Mouse (Mus musculus) C2C12 (cell line): ENCODE results near the gene Arl6ip4. TPM values are rescaled to one million over a fixed set of nuclear protein-coding genes. Genes with fewer than 3 reads are reported as not detected.

Source experiments
- H3K27me3 ChIP-seq: one replicate; pipeline ENCODE4 v1.6.1; 2011; ENCODE audit not compliant: control insufficient read depth, insufficient read depth, insufficient read length
- H3K36me3 ChIP-seq: one replicate; pipeline ENCODE4 v1.6.1; 2011; ENCODE audit not compliant: control insufficient read depth, insufficient read depth
- H3K4me3 ChIP-seq: one replicate; pipeline ENCODE4 v1.5.1; 2011; ENCODE audit warnings: mild to moderate bottlenecking, control low read depth; ENCODE audit not compliant: poor library complexity, insufficient read depth, severe bottlenecking
- H3K79me2 ChIP-seq: one replicate; pipeline ENCODE4 v1.6.1; 2011; ENCODE audit not compliant: control insufficient read depth, insufficient read depth
- H3K79me3 ChIP-seq: one replicate; pipeline ENCODE4 v1.6.1; 2011; ENCODE audit warnings: low read depth, control low read depth
- H3ac ChIP-seq: one replicate; pipeline ENCODE3; 2011; ENCODE audit warnings: low read depth; ENCODE audit not compliant: control insufficient read depth, insufficient read length
- CEBPB ChIP-seq: IDR thresholded peaks from one replicate; pipeline ENCODE4 v1.6.1; 2011; ENCODE audit warnings: low read depth, mild to moderate bottlenecking, control low read depth, moderate library complexity
- CTCF ChIP-seq: IDR thresholded peaks from one replicate; pipeline ENCODE4 v1.5.1; 2011; ENCODE audit not compliant: control insufficient read depth, insufficient read depth, insufficient read length
- FOSL1 ChIP-seq: IDR thresholded peaks from one replicate; pipeline ENCODE4 v1.8.0; 2011; ENCODE audit warnings: mild to moderate bottlenecking, low read length; ENCODE audit not compliant: poor library complexity, insufficient read depth, severe bottlenecking
- MAX ChIP-seq: IDR thresholded peaks from one replicate; pipeline ENCODE4 v1.6.1; 2011; ENCODE audit warnings: mild to moderate bottlenecking, control low read depth
- MYOD1 ChIP-seq: IDR thresholded peaks from one replicate; pipeline ENCODE4 v1.6.1; 2011; ENCODE audit warnings: low read depth; ENCODE audit not compliant: control insufficient read depth, insufficient read length
- MYOG ChIP-seq: IDR thresholded peaks from one replicate; pipeline ENCODE4 v1.6.1; 2011; ENCODE audit not compliant: control insufficient read depth, insufficient read length; ENCODE audit errors: extremely low read depth
- USF1 ChIP-seq: IDR thresholded peaks from one replicate; pipeline ENCODE4 v1.6.1; 2011; ENCODE audit warnings: low read depth, mild to moderate bottlenecking, control low read depth, moderate library complexity
- polyA plus RNA-seq: library from polyadenylated mRNA; unstranded; fragments of >200 nt; fragmentation: generic; extraction: Trizol; gene quantifications from one replicate; pipeline ENCODE4 v1.2.1, GENCODE M21; 2012; ENCODE audit warnings: missing spikeins

Gene Arl6ip4
- polyA plus RNA-seq, 1 experiment = 79.6 TPM

DNA sequence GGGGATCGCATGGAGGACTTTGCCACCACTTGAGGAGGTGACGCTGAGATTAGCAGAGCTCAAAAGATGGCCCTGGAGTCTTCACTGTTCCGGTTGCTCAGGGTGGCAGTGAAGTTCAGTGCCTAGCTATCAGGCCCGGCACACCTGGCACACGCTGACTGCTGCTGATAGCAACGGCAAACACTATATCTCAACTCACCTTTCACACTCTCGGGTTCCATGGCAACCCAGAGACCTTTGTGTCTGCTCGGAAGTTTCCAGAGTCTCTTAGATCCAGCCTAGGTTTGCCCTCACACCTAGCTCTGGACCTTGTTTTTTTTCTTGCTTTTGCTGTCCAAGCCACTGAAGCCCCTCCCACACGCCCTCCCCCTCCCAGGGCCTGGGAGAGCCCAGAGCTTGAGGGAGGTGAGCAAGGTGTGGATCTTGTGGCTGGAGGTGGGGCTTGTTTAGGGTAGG lies 23.9 kb upstream of the Arl6ip4 start:
- H3K27me3 ChIP-seq = no peaks in the 10 kb centered on the region
- H3K36me3 ChIP-seq = no peaks in the 10 kb centered on the region
- H3K79me2 ChIP-seq = no peaks in the 10 kb centered on the region
- no peak overlapping the region for H3ac ChIP-seq
- H3K79me3 ChIP-seq = no peaks in the 10 kb centered on the region
- no peak overlapping the region for H3K4me3 ChIP-seq
- TF ChIP-seq MYOD1 = no peak
- TF ChIP-seq CEBPB = no peak
- no peak for TF ChIP-seq MYOG
- TF ChIP-seq CTCF = no peak
- TF ChIP-seq FOSL1 = no peak
- TF ChIP-seq USF1 = no peak
- TF ChIP-seq MAX = no peak

DNA sequence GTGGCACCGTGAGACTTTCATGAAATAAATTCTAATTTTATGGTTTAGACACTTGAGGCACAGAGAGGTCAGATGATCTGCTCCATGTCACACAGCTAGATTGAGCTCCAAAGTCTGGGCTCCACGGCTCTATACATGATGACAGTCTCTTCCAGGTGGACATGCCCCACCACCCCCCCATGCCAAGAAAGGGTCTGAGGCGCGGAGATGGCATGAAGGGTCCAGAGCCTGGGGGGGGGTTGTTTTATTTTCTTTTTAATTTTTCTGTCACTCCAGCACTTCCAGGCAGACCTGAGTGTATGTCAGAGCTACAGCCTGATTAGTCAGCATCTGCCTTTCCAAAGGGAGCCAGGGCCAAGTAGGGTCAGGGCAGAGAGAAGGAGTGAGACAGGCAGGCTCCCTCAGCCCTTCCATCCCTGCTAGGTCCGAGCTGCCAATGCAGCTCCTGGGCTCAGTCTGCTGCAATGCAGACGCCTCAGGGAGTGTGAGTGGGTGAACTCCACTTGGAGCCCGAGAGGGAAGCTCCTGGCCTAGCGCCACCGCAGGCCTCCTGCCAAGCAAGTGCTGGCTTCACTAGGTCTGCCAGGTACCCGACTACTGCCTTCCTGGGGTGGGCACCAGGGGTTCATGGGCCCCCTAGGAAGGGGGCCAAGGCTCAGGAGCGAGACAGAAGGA lies 22.6 kb upstream of the Arl6ip4 start:
- Histone ChIP-seq H3K36me3 (no peaks in the 10 kb centered on the region), H3K27me3 (no peaks in the 10 kb centered on the region), H3K4me3 (no peak overlapping the region), H3ac (no peak overlapping the region), H3K79me3 (no peaks in the 10 kb centered on the region), H3K79me2 (no peaks in the 10 kb centered on the region)
- TF ChIP-seq MYOD1 (no peak), MAX (no peak), CTCF (no peak), CEBPB (no peak)

DNA sequence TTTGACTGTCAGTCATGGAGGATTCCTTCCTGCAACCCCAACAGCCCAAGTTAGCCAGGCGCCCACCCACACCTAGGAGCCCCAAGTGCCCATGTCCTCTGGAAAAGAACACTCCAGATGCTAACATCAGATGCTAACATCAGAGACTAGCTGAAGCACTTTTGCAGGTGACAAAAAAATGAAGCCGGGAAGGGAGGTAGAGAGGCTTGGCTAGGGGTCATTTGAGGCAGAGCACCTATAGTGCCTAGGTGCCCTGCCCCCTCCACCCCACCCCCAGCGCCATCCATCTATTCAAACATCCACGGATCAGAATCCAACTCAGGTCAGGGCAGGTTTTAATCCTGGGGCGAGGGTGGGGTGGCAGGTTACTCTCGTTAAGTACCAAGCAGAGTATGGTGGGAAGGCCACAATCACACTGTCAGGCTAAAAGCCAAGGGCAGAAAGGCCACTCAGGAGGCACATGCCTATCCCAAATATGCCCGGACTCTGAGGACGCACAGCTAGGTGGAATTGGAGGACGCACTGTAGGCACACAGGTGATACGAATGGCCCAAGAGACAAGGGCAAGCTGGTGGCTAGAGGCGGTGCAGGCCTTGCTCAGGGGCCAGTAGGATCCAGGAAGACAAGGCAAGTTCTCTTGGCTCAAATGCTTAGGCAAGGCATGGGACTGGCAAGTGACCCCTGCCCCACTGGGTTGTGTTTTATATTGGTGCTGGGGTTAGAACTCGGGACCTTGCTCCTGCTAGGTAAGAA lies 21.9 kb upstream of the Arl6ip4 start:
- H3K4me3 ChIP-seq = no peak overlapping the region
- H3K79me3 ChIP-seq = no peaks in the 10 kb centered on the region
- H3K36me3 ChIP-seq = no peaks in the 10 kb centered on the region
- no peak for TF ChIP-seq MYOD1
- no peak for TF ChIP-seq CTCF
- no peak for TF ChIP-seq FOSL1
- TF ChIP-seq USF1 = no peak
- no peak for TF ChIP-seq MAX
- TF ChIP-seq MYOG = no peak
- TF ChIP-seq CEBPB = no peak
- no peaks in the 10 kb centered on the region for H3K79me2 ChIP-seq
- H3ac ChIP-seq = no peak overlapping the region
- H3K27me3 ChIP-seq = no peaks in the 10 kb centered on the region

DNA sequence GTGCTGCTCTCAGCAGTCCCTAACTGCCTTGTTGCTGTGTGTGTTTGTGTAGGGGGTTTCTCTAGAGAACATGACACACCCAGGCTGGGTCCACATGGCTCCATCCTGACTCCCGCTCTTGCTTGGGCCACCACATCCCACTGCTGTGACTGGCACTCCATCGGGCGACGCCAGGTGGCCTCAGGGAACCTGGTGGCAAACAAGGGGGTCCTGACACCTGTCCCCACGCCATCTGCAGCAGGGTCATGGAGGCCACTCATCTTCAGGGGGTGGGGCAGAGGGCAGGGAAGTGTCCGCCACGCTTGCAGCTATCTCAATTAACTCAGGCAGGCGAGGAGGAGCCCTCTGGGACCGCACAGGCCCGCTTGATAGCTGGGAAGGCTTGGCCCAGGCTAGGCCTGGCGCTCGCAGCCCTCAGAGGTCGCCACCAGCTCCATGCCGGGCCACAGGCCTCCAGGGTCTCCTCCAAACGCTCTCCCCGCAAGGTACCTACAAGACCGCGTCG lies 20.8 kb upstream of the Arl6ip4 start:
- TF ChIP-seq CEBPB = no peak
- TF ChIP-seq MYOG = no peak
- TF ChIP-seq USF1 = no peak
- TF ChIP-seq CTCF = no peak
- no peak for TF ChIP-seq MAX
- no peak for TF ChIP-seq FOSL1
- TF ChIP-seq MYOD1 = no peak
- Histone ChIP-seq H3K4me3 (no peak overlapping the region), H3K36me3 (no peaks in the 10 kb centered on the region), H3ac (peak overlapping the region; percentile 10), H3K79me2 (no peaks in the 10 kb centered on the region), H3K79me3 (no peaks in the 10 kb centered on the region), H3K27me3 (no peaks in the 10 kb centered on the region)

DNA sequence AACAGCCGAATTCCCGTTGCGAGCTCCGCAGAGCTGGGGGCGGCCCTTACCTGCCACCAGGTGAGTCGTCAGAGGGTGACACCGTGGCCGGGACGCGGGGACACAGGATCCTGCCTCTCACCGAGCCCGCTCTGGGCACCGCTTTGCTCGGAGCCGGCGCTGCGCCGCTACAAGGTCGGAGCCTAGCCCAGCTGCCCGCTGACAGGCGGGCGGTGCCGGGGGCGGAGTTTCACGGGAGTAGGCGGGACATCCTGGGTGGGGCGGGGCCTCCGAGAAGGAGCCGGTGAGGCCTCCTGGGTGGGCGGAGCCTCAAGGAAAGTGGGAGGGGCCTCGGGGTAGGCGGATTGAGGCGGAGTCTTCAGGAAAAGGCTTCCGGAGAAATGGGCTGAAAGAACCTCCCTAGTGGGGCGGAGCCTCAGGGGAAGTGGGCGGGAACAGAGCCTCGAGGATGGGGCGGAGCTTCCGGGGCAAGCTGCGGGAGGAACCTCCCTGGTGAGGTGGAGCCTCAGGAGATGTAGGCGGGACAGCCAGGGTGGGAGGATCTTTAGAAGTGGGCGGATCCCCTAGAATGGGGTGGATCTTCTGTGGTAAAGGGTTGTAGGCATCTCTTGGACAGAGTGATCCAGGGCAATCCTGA lies 20.2 kb upstream of the Arl6ip4 start, which contains the start of gene Abcb9:
Gene Abcb9, minus strand, starts transcription at position 203 of the 637 bp plus-strand sequence.
- H3K4me3 ChIP-seq = no peak within 1 kb of the TSS
- H3K27me3 ChIP-seq = no peaks in the 10 kb centered on the region
- H3ac ChIP-seq = peak within 1 kb of the TSS; percentile 10
- H3K79me2 ChIP-seq = no peaks in the 10 kb centered on the region
- H3K79me3 ChIP-seq = no peaks in the 10 kb centered on the region
- H3K36me3 ChIP-seq = no peaks in the 10 kb centered on the region
- TF ChIP-seq MAX = no peak
- TF ChIP-seq FOSL1 = no peak
- no peak for TF ChIP-seq MYOD1
- TF ChIP-seq USF1 = no peak
- no peak for TF ChIP-seq CEBPB
- no peak for TF ChIP-seq MYOG
- no peak for TF ChIP-seq CTCF

DNA sequence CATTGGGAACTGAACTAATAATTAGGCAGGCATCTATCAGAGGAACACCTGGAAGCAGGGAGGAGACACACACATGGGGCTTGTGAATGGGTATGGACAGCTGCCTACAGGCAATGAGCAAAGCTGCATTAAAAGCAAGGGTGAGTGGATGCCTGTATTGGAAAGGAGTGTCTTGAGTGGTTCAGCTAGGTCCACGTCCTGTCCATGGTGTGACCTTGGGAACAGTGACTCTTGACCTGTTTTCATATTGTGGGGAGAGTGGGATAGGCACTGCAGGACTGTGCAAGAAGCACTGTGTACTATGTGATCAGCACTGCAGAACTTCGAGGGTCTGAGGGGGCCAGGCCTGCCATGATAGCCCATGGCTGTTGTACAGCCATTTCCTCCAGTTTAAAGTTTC lies 17.0 kb upstream of the Arl6ip4 start:
- Histone ChIP-seq H3K27me3 (no peaks in the 10 kb centered on the region), H3K79me2 (no peaks in the 10 kb centered on the region), H3K4me3 (no peak overlapping the region), H3K79me3 (no peaks in the 10 kb centered on the region), H3ac (no peak overlapping the region), H3K36me3 (no peaks in the 10 kb centered on the region)
- TF ChIP-seq MYOG (no peak), MYOD1 (no peak), MAX (no peak), CTCF (no peak), FOSL1 (no peak), CEBPB (no peak), USF1 (no peak)
